Comparison of ENCODE assay signal across 9 mouse cellular contexts in the genomic region with DNA sequence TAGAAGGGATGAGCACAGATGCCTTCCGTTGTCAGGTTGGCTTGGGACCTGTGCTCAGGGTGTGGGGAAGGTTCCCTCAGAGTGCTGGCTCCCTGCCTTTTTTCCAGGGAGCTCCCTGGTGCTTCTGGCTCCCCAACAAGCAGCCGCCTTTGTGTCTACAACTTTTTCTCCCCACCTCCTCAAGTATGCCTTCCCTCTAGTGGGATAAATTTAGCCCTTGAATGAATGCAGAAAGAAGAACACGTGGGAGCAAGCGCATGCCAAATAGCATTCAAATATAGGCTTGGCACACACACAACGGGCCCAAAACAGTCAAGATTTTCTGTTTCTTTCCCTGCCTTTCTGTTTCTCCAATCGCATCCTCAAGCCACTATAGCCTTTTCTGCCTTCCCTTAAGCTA. TPM values are rescaled to one million over a fixed set of nuclear protein-coding genes. Genes with fewer than 3 reads are reported as not detected.
A peak's percentile ranks its signal among the peaks of the same experiment; 100 is the strongest.
DNase-seq lines count a peak whose midpoint lies in the region; ATAC-seq and TF ChIP-seq lines count a peak whose summit lies in the region.
"Had no signal": no experiment of that assay in that cellular context is flagged by ENCODE, and none has a peak within 500 bp of the region (broad histone marks: within the 10 kb centered on the region; RNA-seq: fewer than 3 reads in every experiment).

No protein-coding gene starts in this region.

- H3K4me1 ChIP-seq in olfactory bulb, adult 2 months (ENCODE audit: control insufficient read depth, insufficient read depth, low read length) = peaks cover 17% of the 10 kb centered on the region

- H3K27ac ChIP-seq in olfactory bulb, adult 2 months (ENCODE audit: insufficient read depth, low read depth, low read length) = peak overlapping the region; percentile 62

- no peak for TF ChIP-seq CTCF in olfactory bulb, adult 2 months (IDR thresholded peaks at IDR 0.05; ENCODE audit: insufficient read depth, low read depth, low read length)

- TF ChIP-seq POLR2A in olfactory bulb, adult 2 months (IDR thresholded peaks at IDR 0.05; ENCODE audit: insufficient read depth, low read depth, low read length) = no peak

- WGBS in olfactory bulb, adult 2 months = 7% methylated on average over 6 of the region's 6 CpGs

- ATAC-seq in frontal cortex, adult (ENCODE audit: low TSS enrichment) = peak; percentile 94

- peak; percentile 94 for DNase-seq in heart, adult 11 months
- no peak for DNase-seq in heart, adult 8-10 months (ENCODE audit: low spot score)
- peak; percentile 61 for DNase-seq in layer of hippocampus, adult 9-11 months
- no peak for DNase-seq in ovary, postnatal 36 days (ENCODE audit: low spot score)
- DNase-seq in adrenal gland, postnatal 10 days = no peak
- DNase-seq in kidney, postnatal 4 days = no peak
- DNase-seq: kidney, adult 2 months had no signal

- H3K4me3 ChIP-seq in olfactory bulb, adult 2 months (ENCODE audit: insufficient read depth, low read depth, low read length) = no peak overlapping the region

RNA-seq across cellular contexts. Expression of a gene that starts 6.9 kb away (rescaled TPM):
- total RNA-seq in heart, adult 8-10 months (2022) = 10 to 100 TPM; 29.2 to 44.2 (median 39.5) TPM
- polyA plus RNA-seq in olfactory bulb, adult 2 months (2012; ENCODE audit: insufficient read depth, insufficient read length, low replicate concordance, missing spikeins) = not detected in 2 replicates
- total RNA-seq in adrenal gland, postnatal 10 days (2021) = 10 to 100 TPM; 41.1 to 45.9 TPM

Comparison
In these comparisons a context has a peak if more than half of its experiments do, and no peak if none do; other contexts are left out.
1. DNase-seq: peak in heart, adult 11 months (single experiment) and layer of hippocampus, adult 9-11 months (single experiment); none in heart, adult 8-10 months (single experiment), ovary, postnatal 36 days (single experiment), adrenal gland, postnatal 10 days (single experiment) and kidney, postnatal 4 days (0 of 2).